Mouse (Mus musculus) cortical plate, adult 2 months (tissue): Measurements from ENCODE around the gene Ykt6. TPM values are rescaled to one million over a fixed set of nuclear protein-coding genes. Genes with fewer than 3 reads are reported as not detected.
A peak's percentile ranks its signal among the peaks of the same experiment; 100 is the strongest.

ENCODE experiments used
- H3K27ac ChIP-seq: fragments of 200-500 bp; 2 replicates; pipeline ENCODE4 v1.5.1; 2012; ENCODE audit warnings: low read length, control low read depth, inconsistent platforms; ENCODE audit not compliant: insufficient read depth
- H3K4me1 ChIP-seq: fragments of 200-500 bp; 2 replicates; pipeline ENCODE4 v1.6.1; 2011; ENCODE audit warnings: low read length; ENCODE audit not compliant: control insufficient read depth, insufficient read depth
- H3K4me3 ChIP-seq: fragments of 200-500 bp; 2 replicates; pipeline ENCODE4 v1.5.1; 2011; ENCODE audit warnings: mild to moderate bottlenecking, low read length, control low read depth; ENCODE audit not compliant: insufficient read depth
- CTCF ChIP-seq: fragments of 200-500 bp; IDR thresholded peaks from 2 replicates; pipeline ENCODE4 v1.5.1; 2011; ENCODE audit warnings: mild to moderate bottlenecking, control low read depth, low read length; ENCODE audit not compliant: insufficient read depth; ENCODE audit errors: extremely low read depth
- POLR2A ChIP-seq: fragments of 200-500 bp; IDR thresholded peaks from 2 replicates; pipeline ENCODE4 v1.6.1; 2011; ENCODE audit warnings: mild to moderate bottlenecking, low read length, control low read depth; ENCODE audit not compliant: insufficient read depth; ENCODE audit errors: extremely low read depth
- polyA plus RNA-seq: library from polyadenylated mRNA; depleted of rRNA; stranded (reverse); fragments of >200 nt; gene quantifications from 2 replicates; pipeline ENCODE4 v1.2.3, GENCODE M21; 2012

Ykt6 gene
- polyA plus RNA-seq, 1 experiment: 65.3 TPM

GRCm38 (mm10) chr11:5966751-5967150 lies 11.3 kb downstream of the Ykt6 start:
- TF ChIP-seq POLR2A (peak; percentile 12; the same call in 1 of the 2 replicates), CTCF (no peak)
- no peaks in the 10 kb centered on the region for H3K4me1 ChIP-seq
- no peak overlapping the region for H3K4me3 ChIP-seq
- H3K27ac ChIP-seq: peak overlapping the region; percentile 14; the same call in 1 of the 2 replicates

GRCm38 (mm10) chr11:5968223-5968622 lies 12.7 kb downstream of the Ykt6 start:
- 0 out of 2 replicates have a peak, but pooled peaks have one; percentile 22 for TF ChIP-seq POLR2A
- no peak for TF ChIP-seq CTCF
- Histone ChIP-seq H3K4me3 (no peak overlapping the region), H3K27ac (0 out of 2 replicates have a peak overlapping the region, but pooled peaks have one; percentile 57)

GRCm38 (mm10) chr11:5971202-5971601 lies 15.7 kb downstream of the Ykt6 start:
- no peak overlapping the region for H3K27ac ChIP-seq

More at GRCm38 (mm10) chr11:5968223-5968622, 12.7 kb downstream of the Ykt6 start:
- H3K4me1 ChIP-seq: no peaks in the 10 kb centered on the region

GRCm38 (mm10) chr11:5973151-5973550 lies 17.7 kb downstream of the Ykt6 start:
- TF ChIP-seq CTCF (no peak), POLR2A (no peak)
- no peak overlapping the region for H3K27ac ChIP-seq
- H3K4me3 ChIP-seq: no peak overlapping the region
- H3K4me1 ChIP-seq: 0 out of 2 replicates have a peak, but pooled peaks cover 2% of the 10 kb centered on the region

More at GRCm38 (mm10) chr11:5971202-5971601, 15.7 kb downstream of the Ykt6 start:
- Histone ChIP-seq H3K4me3 (no peak overlapping the region), H3K4me1 (0 out of 2 replicates have a peak, but pooled peaks cover 2% of the 10 kb centered on the region)
- TF ChIP-seq POLR2A (no peak), CTCF (no peak)

- H3K27ac ChIP-seq: 0 out of 2 replicates have a peak overlapping the region, but pooled peaks have one; percentile 33
- H3K4me3 ChIP-seq: no peak overlapping the region
- 0 out of 2 replicates have a peak, but pooled peaks cover 2% of the 10 kb centered on the region for H3K4me1 ChIP-seq
- TF ChIP-seq POLR2A (no peak), CTCF (no peak)
Observed at GRCm38 (mm10) chr11:5974053-5974452, 18.6 kb downstream of the Ykt6 start.

GRCm38 (mm10) chr11:5975068-5975467 lies 19.6 kb downstream of the Ykt6 start:
- Histone ChIP-seq H3K4me3 (no peak overlapping the region), H3K4me1 (0 out of 2 replicates have a peak, but pooled peaks cover 2% of the 10 kb centered on the region), H3K27ac (no peak overlapping the region)
- no peak for TF ChIP-seq POLR2A
- TF ChIP-seq CTCF: no peak

- H3K27ac ChIP-seq: no peak overlapping the region
- TF ChIP-seq POLR2A (no peak), CTCF (no peak)
- H3K4me3 ChIP-seq: no peak overlapping the region
- 0 out of 2 replicates have a peak, but pooled peaks cover 2% of the 10 kb centered on the region for H3K4me1 ChIP-seq
Observed at GRCm38 (mm10) chr11:5976106-5976505, 20.6 kb downstream of the Ykt6 start.

- TF ChIP-seq CTCF (no peak), POLR2A (no peak)
- Histone ChIP-seq H3K4me1 (no peaks in the 10 kb centered on the region), H3K4me3 (no peak overlapping the region), H3K27ac (no peak overlapping the region)
Observed at GRCm38 (mm10) chr11:5979088-5979487, 23.6 kb downstream of the Ykt6 start.

GRCm38 (mm10) chr11:5980108-5980507 lies 24.6 kb downstream of the Ykt6 start:
- TF ChIP-seq CTCF (no peak), POLR2A (no peak)
- no peaks in the 10 kb centered on the region for H3K4me1 ChIP-seq
- H3K27ac ChIP-seq: no peak overlapping the region
- H3K4me3 ChIP-seq: no peak overlapping the region

- Histone ChIP-seq H3K4me1 (no peaks in the 10 kb centered on the region), H3K4me3 (no peak overlapping the region), H3K27ac (no peak overlapping the region; the same call in 1 of the 2 replicates)
- TF ChIP-seq CTCF (no peak), POLR2A (no peak)
Observed at GRCm38 (mm10) chr11:5980561-5980960, 25.1 kb downstream of the Ykt6 start.
